Mouse (Mus musculus): ENCODE data around the gene Atp1b2.

The Atp1b2 gene

DNA sequence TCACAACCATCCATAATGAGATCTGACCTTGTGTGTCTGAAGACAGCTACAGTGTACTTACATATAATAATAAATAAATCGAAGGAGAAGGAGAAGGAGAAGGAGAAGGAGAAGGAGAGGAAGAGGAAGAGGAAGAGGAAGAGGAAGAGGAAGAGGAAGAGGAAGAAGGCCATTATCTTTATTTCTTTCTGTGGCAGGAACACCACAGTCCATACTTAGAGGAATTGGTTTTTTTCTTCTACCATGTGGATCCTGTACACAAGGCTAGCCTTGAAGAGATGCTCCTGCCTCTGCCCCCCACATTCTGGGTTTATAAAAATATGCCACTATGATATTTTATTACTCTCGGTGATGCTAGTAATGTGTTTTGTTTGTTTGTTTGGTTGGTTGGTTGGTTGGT is 1.1 kb upstream of the Atp1b2 start:
- DNase-seq: no peak

DNA sequence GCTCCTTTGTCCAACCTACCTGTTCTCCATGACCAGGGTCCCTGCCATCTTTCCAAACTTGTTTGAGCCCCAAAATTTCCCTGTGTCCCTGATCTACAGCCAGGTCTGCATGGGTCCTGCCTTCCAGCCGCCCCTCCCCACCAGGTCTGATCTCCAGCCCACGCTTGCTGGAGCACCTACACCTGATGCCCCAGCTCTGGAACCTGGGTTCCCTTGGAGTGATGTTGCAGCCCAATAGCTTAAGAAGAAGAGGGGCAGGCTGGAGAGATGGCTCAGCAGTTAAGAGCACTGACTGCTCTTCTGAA is 701 bp upstream of the Atp1b2 start:
- no peak for DNase-seq

- peak; percentile 15 for DNase-seq
These were observed 712 bp downstream of the Atp1b2 start for GRCm38 (mm10) chr11:69604795-69605664.

- DNase-seq: no peak
These were observed 1.4 kb downstream of the Atp1b2 start for GRCm38 (mm10) chr11:69604347-69604746.

DNA sequence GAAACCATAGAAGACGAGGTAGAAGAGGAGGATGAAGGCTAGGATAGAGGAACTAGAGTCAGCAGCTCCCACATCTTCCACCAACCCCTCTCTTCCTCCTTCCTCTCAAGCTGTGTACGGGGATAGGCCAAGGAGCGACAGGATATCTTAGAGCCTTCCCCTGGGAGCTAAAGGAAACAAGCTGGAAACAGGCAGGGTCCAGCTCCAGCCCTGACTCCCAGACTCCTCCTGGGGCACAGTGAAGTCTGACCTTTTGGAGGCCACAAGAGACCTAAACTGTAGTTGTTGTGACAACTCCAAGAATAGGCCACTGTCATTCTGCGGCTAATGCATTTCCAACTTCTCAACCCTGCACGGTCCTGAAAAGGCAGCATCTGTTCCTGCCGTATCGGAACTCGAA is 2.2 kb downstream of the Atp1b2 start:
- DNase-seq: peak; percentile 10

DNA sequence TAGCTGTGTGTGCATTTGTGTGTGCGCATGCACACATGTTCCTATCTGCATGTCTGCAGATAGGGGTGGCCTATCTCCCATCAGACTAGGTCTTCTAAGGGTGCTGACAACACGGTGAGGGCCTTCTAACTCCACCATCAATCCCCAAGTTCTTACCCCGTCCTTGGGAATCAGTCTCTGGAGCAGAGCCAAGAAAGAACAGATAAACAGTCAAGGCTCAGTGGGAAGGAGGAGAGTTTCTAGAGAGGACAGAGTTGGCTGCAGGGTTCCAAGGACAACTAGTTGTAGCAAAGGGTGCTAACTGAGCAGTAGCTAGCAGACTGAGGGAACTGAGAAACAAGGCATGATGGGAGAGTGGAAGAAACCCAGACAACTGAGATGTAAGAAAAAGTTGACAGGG is 4.0 kb downstream of the Atp1b2 start:
- DNase-seq: no peak

GRCm38 (mm10) chr11:69600098-69600497 is 5.6 kb downstream of the Atp1b2 start:
- peak; percentile 32 for DNase-seq

GRCm38 (mm10) chr11:69599436-69599835 is 6.3 kb downstream of the Atp1b2 start:
- no peak for DNase-seq

DNA sequence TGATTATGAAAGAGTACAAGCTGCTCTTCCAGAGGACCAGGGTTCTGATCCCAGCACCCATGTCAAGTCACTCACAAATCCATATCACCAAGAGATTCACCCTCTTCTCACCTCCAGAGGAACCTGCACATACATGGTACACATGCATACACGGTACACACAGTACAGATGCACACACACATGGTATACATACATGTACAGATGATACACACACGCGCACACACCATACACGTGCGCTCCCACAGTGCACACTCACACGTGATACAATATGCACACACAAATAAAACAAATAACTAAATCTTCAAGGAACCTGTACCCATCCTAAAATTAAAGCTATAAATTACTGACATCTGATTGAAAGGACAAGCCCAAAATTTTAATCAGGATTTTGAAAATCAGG is 10.9 kb downstream of the Atp1b2 start:
- DNase-seq: no peak

DNA sequence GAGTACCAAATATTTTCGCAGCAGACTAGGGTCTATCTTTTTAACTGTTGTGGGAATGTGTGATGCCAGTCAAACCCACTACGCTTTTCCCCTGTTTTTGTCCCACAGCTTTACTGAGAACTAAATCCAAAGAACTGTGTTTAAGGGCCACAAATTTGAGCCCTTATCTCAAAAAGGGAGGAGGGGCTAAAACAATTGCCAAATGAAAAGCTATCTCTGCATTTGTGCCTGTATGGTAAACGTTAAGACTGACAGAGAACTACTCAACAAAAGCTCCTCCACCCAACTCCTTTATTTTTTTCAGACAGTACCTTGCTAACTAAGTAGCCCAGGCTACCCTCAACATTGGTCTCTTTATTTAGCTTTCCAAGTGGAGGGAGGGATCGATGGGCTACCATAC is 12.9 kb downstream of the Atp1b2 start:
- no peak for DNase-seq

DNA sequence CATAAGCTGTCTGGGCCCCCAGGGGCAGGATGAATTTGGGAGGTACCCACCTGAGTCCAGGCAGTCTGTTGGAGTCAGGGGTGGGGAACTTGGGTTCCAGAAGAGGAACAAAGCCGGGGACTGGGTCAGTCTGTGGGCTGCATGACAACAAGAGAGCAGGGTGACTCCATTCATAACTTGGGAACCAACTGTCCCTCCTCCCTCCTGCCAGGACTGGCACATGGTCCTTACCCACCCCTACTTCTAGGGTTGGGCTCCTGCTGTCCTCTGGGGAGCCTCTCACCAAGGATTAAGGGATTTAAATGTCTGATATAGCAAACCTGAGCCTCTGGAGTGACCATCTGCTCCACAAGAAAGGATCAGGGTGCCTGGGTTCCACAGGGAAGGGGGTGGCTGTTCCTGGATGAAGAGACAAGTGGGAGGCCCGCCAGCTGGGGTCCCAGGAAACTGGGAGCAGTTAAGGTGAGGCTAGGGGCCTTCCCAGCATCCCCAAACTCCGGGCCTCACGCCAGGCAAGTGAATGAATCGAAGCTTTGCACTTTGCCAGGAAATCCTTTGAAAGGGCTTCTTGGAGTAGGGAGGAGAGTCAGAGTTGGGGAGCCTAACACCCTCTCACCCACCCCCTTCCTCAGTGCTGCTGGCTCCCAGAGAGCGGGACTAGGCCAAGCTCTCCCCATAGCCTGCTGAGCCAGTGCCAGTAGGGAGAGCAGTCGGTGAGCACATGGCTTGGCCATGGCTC is 13.7 kb downstream of the Atp1b2 start:
- DNase-seq: no peak

DNA sequence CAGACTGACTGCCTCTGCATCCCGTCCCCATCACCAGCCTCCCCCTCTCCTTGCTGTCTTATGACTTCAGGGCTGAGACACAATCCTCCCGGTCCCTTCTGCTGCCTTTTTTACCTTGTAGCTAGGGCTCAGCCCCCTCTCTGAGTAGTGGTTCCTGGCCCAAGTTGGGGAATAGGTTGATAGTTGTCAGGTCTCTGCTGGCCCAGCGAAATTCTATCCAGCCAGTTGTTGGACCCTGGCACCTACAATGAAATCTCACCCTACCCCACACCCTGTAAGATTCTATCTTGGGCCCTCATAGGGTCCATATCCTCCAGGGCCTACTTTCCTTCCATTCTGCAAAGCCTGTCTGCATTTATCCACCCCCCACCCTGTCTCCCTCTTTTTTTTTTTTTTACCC is 14.3 kb downstream of the Atp1b2 start:
- no peak for DNase-seq

GRCm38 (mm10) chr11:69590622-69591021 is 15.1 kb downstream of the Atp1b2 start:
- DNase-seq: no peak

DNA sequence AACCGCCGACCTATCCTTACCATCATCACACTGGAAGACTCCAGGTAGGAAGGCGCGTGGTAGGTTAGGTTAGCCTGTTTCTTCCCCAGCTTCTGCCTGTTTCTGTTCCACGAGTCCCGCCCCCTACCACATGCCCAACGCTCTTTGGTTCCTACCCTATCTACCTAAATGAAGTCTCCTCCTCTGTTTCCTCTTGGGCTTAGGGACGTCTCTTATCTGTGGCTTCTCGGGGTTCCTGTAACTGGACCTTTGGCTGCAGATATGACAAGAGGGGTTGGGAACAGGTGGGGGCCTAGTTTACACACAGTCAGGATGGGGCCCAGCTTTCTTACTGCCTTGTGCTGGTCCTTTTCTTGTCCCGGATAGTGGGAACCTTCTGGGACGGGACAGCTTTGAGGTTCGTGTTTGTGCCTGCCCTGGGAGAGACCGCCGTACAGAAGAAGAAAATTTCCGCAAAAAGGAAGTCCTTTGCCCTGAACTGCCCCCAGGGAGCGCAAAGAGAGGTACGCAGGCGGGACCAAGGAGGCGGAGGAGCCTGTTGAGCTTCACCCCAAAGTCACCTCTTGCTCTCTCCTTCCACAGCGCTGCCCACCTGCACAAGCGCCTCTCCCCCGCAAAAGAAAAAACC is 16.4 kb downstream of the Atp1b2 start:
- no peak for DNase-seq

- no peak for DNase-seq
These were observed 19.9 kb downstream of the Atp1b2 start for GRCm38 (mm10) chr11:69585718-69586325.

DNA sequence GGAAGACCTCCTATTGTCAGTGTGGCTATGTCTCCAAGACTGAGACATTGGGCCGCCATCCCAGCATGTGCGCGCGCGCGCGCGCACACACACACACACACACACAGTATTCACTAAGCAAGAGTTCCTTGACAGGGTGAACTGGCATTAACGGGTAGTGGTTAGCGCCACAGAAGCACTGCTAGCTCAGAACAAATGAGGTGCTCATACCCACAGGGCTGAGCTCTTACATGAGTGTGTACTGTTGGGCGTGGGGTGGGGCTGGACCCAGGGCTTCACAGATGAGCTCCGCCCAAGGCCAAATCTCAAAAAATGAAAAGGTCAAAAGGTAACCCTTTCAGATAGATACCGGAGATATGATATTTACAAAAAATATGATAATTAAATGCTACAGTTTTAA is 20.8 kb downstream of the Atp1b2 start:
- no peak for DNase-seq

DNA sequence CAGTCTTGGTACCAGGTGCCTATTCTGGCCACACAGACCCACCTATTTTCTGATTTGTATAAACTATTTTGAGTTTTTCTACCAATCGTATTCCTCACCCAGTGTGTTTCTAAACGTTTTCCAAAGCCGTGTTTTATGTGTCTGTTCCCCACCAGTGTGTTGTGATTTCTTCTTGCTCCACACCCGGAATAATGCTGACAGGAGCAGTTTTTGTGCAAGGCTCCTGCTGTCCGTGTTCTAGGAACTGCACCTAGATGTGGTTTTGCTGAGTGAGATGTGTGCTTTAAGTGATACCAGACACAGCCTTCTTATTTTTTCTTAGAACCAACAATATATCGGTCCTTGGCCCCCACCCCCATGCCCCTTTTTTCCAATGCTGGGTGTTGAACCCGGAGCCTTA is 21.7 kb downstream of the Atp1b2 start:
- no peak for DNase-seq

GRCm38 (mm10) chr11:69582230-69582805 is 23.4 kb downstream of the Atp1b2 start:
- no peak for DNase-seq

GRCm38 (mm10) chr11:69581814-69582213 is 23.9 kb downstream of the Atp1b2 start:
- no peak for DNase-seq

DNA sequence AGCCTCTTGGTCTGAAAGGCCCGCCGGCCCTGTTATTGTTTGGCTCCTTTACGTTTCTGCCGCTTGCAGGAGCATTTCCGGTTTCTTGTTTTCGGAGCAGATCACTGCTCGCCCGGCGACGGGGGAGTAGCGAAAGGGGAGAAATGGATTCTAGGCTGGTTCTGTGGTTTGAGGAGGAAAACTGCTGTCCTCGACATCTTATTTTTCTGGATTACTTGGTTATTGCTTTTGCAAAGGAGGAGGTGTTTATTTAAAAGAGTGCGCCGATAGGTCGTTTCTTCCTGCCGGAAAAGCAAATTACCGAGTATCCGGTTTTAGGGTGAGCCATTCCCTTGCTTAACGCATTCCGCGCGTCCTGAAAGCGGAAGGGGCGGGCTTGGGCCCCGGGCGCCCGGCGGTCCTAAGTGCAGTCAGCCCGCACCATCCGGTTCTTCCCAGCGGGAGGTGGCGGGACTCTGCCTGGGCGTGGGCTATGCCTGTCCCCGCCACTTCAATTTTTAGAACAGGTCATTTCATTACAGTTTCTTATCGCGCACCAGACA is 24.5 kb downstream of the Atp1b2 start:
- peak; percentile 92 for DNase-seq

- no peak for DNase-seq
These were observed 25.1 kb downstream of the Atp1b2 start for GRCm38 (mm10) chr11:69580572-69581146.

GRCm38 (mm10) chr11:69580091-69580514 is 25.6 kb downstream of the Atp1b2 start, which contains the start of the genes Wrap53 and Trp53:
Gene Wrap53, minus strand, starts transcription at chr11:69580255.
Gene Trp53, plus strand, starts transcription at chr11:69580359.
- peak; percentile 94 for DNase-seq
